13 mouse cellular contexts compared by ENCODE assay signal in genomic region chr11:88851049-88851825, GRCm38 (mm10). TPM values are rescaled to one million over a fixed set of nuclear protein-coding genes. Genes with fewer than 3 reads are reported as not detected.
DNase-seq lines count a peak whose midpoint lies in the region; ATAC-seq and TF ChIP-seq lines count a peak whose summit lies in the region.
"Had no signal": no experiment of that assay in that cellular context is flagged by ENCODE, and none has a peak within 500 bp of the region (broad histone marks: within the 10 kb centered on the region; RNA-seq: fewer than 3 reads in every experiment).

No protein-coding gene starts in this region.

- no peak for TF ChIP-seq POLR2A in CH12.LX (IDR thresholded peaks at IDR 0.05; ENCODE audit: low read depth, low read length)

- peaks cover 26% of the 10 kb centered on the region for H3K79me2 ChIP-seq in CH12.LX (replicated peaks; ENCODE audit: control insufficient read depth, extremely low read depth, insufficient read depth, poor library complexity, severe bottlenecking)

- no peak overlapping the region for H3K4me2 ChIP-seq in forebrain, embryonic 15.5 days (replicated peaks)
- H3K4me2 ChIP-seq in CH12.LX (ENCODE audit: insufficient read depth, low read depth, poor library complexity, severe bottlenecking): peak overlapping the region; percentile 3; the same call in 1 of the 2 replicates
- no peak overlapping the region for H3K4me2 ChIP-seq in hindbrain, embryonic 14.5 days (replicated peaks)
- H3K4me2 ChIP-seq: embryonic facial prominence, embryonic 12.5 days; midbrain, embryonic 11.5 days had no signal

- ATAC-seq in forebrain, embryonic 15.5 days (replicated peaks): no peak
- ATAC-seq in hindbrain, embryonic 14.5 days (ENCODE audit: low FRiP score): no peak
- ATAC-seq: hindbrain, embryonic 16.5 days had no signal

- no peak for TF ChIP-seq CTCF in CH12.LX (conservative IDR thresholded peaks at IDR 0.05 in 1 of 2, IDR thresholded peaks at IDR 0.05 in 1 of 2; ENCODE audit: low read depth in 2 of 2, low read length in 2 of 2)

- 91% methylated on average over 15 of the region's 15 CpGs for WGBS in forebrain, embryonic 10.5 days
- WGBS in forebrain, embryonic 15.5 days: 90% methylated on average over 15 of the region's 15 CpGs
- WGBS in hindbrain, embryonic 14.5 days: 83% methylated on average over 15 of the region's 15 CpGs

- H3K27me3 ChIP-seq in forebrain, embryonic 10.5 days (ENCODE audit: poor library complexity, severe bottlenecking): no peaks in the 10 kb centered on the region
- H3K27me3 ChIP-seq in forebrain, embryonic 15.5 days: no peaks in the 10 kb centered on the region
- no peaks in the 10 kb centered on the region for H3K27me3 ChIP-seq in CH12.LX (replicated peaks)
- H3K27me3 ChIP-seq in hindbrain, embryonic 14.5 days (ENCODE audit: control insufficient read depth, insufficient read depth, low read length): no peaks in the 10 kb centered on the region
- H3K27me3 ChIP-seq: embryonic facial prominence, embryonic 12.5 days had no signal

- H3K9me3 ChIP-seq in forebrain, embryonic 10.5 days: no peaks in the 10 kb centered on the region
- no peaks in the 10 kb centered on the region for H3K9me3 ChIP-seq in forebrain, embryonic 15.5 days
- no peaks in the 10 kb centered on the region for H3K9me3 ChIP-seq in CH12.LX (replicated peaks; ENCODE audit: low read length)
- H3K9me3 ChIP-seq in hindbrain, embryonic 14.5 days (ENCODE audit: control insufficient read depth, low read length): no peaks in the 10 kb centered on the region
- H3K9me3 ChIP-seq: embryonic facial prominence, embryonic 12.5 days had no signal

- no peak for DNase-seq in forebrain, embryonic 10.5 days (ENCODE audit: extremely low spot score, low spot score)
- DNase-seq in CH12.LX (ENCODE audit: extremely low read depth): peak; percentile 43
- DNase-seq in cerebellum, postnatal 14 days: peak; percentile 52 to 67
- peak; percentile 49 for DNase-seq in heart, postnatal 4 days
- no peak for DNase-seq in hindbrain, embryonic 14.5 days (ENCODE audit: low spot score)
- no peak for DNase-seq in right cerebral cortex, postnatal 25 days
- no peak for DNase-seq in thymus, postnatal 10 days (ENCODE audit: low spot score in 2 of 2)
- DNase-seq: B cell, adult 2 months had no signal

- no peaks in the 10 kb centered on the region for H3K36me3 ChIP-seq in forebrain, embryonic 10.5 days (replicated peaks)
- H3K36me3 ChIP-seq in forebrain, embryonic 15.5 days: no peaks in the 10 kb centered on the region
- peaks cover 0 to 48% of the 10 kb centered on the region in 2 experiments for H3K36me3 ChIP-seq in CH12.LX (replicated peaks in 1 of 2; ENCODE audit: control insufficient read depth in 1 of 2, insufficient read depth in 1 of 2, low read length in 1 of 2)
- no peaks in the 10 kb centered on the region for H3K36me3 ChIP-seq in hindbrain, embryonic 14.5 days (replicated peaks; ENCODE audit: control insufficient read depth, insufficient read depth)
- H3K36me3 ChIP-seq: embryonic facial prominence, embryonic 12.5 days had no signal

- in situ Hi-C loops in CH12.LX (cut with MboI; ENCODE audit: low pct_ligation_motif_present, low pct_unique_long_range_greater_than_20kb, low sequenced_read_pairs): loop anchor here (5.0 kb wide), 1 partner anchor 101 kb away; no protein-coding TSS in a partner anchor

- no peak for TF ChIP-seq RAD21 in CH12.LX (IDR thresholded peaks at IDR 0.05; ENCODE audit: low read depth, low read length)

- dilution Hi-C loops in CH12.LX (cut with MboI; ENCODE audit: extremely low pct_ligation_motif_present, extremely low pct_unique_long_range_greater_than_20kb, low sequenced_read_pairs): no loop called here

- peaks cover 34% of the 10 kb centered on the region for H3K4me1 ChIP-seq in forebrain, embryonic 10.5 days
- H3K4me1 ChIP-seq in forebrain, embryonic 15.5 days: peaks cover 25% of the 10 kb centered on the region
- H3K4me1 ChIP-seq in CH12.LX (ENCODE audit: control insufficient read depth in 1 of 2, insufficient read depth in 2 of 2): peaks cover 37 to 80% of the 10 kb centered on the region in 2 experiments
- peaks cover 18% of the 10 kb centered on the region for H3K4me1 ChIP-seq in hindbrain, embryonic 14.5 days (replicated peaks; ENCODE audit: control insufficient read depth, insufficient read depth, low read length)

- 0 out of 2 replicates have a peak overlapping the region, but pooled peaks have one; percentile 7 for H3K27ac ChIP-seq in forebrain, embryonic 10.5 days
- H3K27ac ChIP-seq in forebrain, embryonic 15.5 days (replicated peaks): no peak overlapping the region
- H3K27ac ChIP-seq in CH12.LX (ENCODE audit: insufficient read depth, low read depth): peak overlapping the region; percentile 37; the same call in 1 of the 2 replicates
- no peak overlapping the region for H3K27ac ChIP-seq in hindbrain, embryonic 14.5 days
- H3K27ac ChIP-seq: embryonic facial prominence, embryonic 12.5 days had no signal

- H3K9ac ChIP-seq in forebrain, embryonic 15.5 days (replicated peaks): no peak overlapping the region
- no peak overlapping the region for H3K9ac ChIP-seq in CH12.LX (ENCODE audit: insufficient read depth, low read depth)
- no peak overlapping the region for H3K9ac ChIP-seq in hindbrain, embryonic 14.5 days
- H3K9ac ChIP-seq: embryonic facial prominence, embryonic 12.5 days had no signal

- TF ChIP-seq EP300 in CH12.LX (IDR thresholded peaks at IDR 0.05; ENCODE audit: low read length): no peak

- H3K4me3 ChIP-seq in forebrain, embryonic 10.5 days: no peak overlapping the region
- H3K4me3 ChIP-seq in forebrain, embryonic 15.5 days: no peak overlapping the region
- no peak overlapping the region for H3K4me3 ChIP-seq in CH12.LX (replicated peaks in 1 of 3; ENCODE audit: low read depth in 2 of 3, low read length in 2 of 3, poor library complexity in 1 of 3)
- H3K4me3 ChIP-seq in hindbrain, embryonic 14.5 days (replicated peaks; ENCODE audit: low read length): no peak overlapping the region
- H3K4me3 ChIP-seq: embryonic facial prominence, embryonic 12.5 days had no signal

TF ChIP-seq in CH12.LX, 34 proteins besides CTCF, POLR2A, EP300 and RAD21:
- no peak for TF ChIP-seq JUND (conservative IDR thresholded peaks at IDR 0.05; ENCODE audit: low read depth, low read length)
- peak; percentile 78 for TF ChIP-seq SIN3A (IDR thresholded peaks at IDR 0.05; ENCODE audit: low read length)
- peak; percentile 48; the same call in 1 of the 2 replicates for TF ChIP-seq MXI1 (IDR thresholded peaks at IDR 0.05; ENCODE audit: low read depth, low read length)
- TF ChIP-seq ZMIZ1 (IDR thresholded peaks at IDR 0.05; ENCODE audit: low read depth, low read length): no peak
- peak; percentile 86 for TF ChIP-seq BHLHE40 (IDR thresholded peaks at IDR 0.05; ENCODE audit: low read depth, low read length)
- no peak for TF ChIP-seq CHD2 (IDR thresholded peaks at IDR 0.05; ENCODE audit: low read length)
- TF ChIP-seq IRF4 (IDR thresholded peaks at IDR 0.05; ENCODE audit: low read depth, low read length): peak; percentile 27; the same call in 1 of the 2 replicates
- TF ChIP-seq ETS1 (conservative IDR thresholded peaks at IDR 0.05; ENCODE audit: low read depth, low read length): peak; percentile 47
- TF ChIP-seq MAX (IDR thresholded peaks at IDR 0.05; ENCODE audit: low read length): no peak; the same call in 1 of the 2 replicates
- TF ChIP-seq TCF12 (IDR thresholded peaks at IDR 0.05; ENCODE audit: low read depth, low read length): peak; percentile 7; the same call in 1 of the 2 replicates
- 0 out of 2 replicates have a peak, but pooled peaks have one; percentile 8 for TF ChIP-seq USF1 (IDR thresholded peaks at IDR 0.05; ENCODE audit: low read depth, low read length)

RNA-seq across cellular contexts. Expression of gene Akap1, which starts 13.1 kb away (rescaled TPM):
- 16.6 and 19.2 TPM in 2 replicates for polyA plus RNA-seq in forebrain, embryonic 10.5 days (2016; fragmentation: Nextera tagmentation; extraction: Ambion mirVana)
- 30.5 and 34.0 TPM in 2 replicates for polyA plus RNA-seq in forebrain, embryonic 15.5 days (2015; fragmentation: Nextera tagmentation; extraction: Ambion mirVana)
- total RNA-seq in CH12.LX (2012; rRNA removed) (46.4 and 57.6 TPM in 2 replicates), CH12.LX (2014; rRNA removed) (47.5 and 51.6 TPM in 2 replicates)
- polyA plus RNA-seq in CH12.LX (2012; ENCODE audit: insufficient read length, low read depth): 53.4 and 54.8 TPM in 2 replicates
- 100 to 1,000 TPM; 105 TPM for total RNA-seq in heart, postnatal 4 days (2021)
- 26.0 and 26.6 TPM in 2 replicates for polyA plus RNA-seq in hindbrain, embryonic 14.5 days (2014; fragmentation: Nextera tagmentation; extraction: Ambion mirVana)
- total RNA-seq: neutrophil, adult 5-6 weeks had no signal

Comparison
In these comparisons a context has a peak if more than half of its experiments do, and no peak if none do; other contexts are left out.
1. H3K27ac ChIP-seq: peak in forebrain, embryonic 10.5 days (single experiment) and CH12.LX (single experiment); none in forebrain, embryonic 15.5 days (single experiment) and hindbrain, embryonic 14.5 days (single experiment).
2. DNase-seq: peak in CH12.LX (single experiment), cerebellum, postnatal 14 days (2 of 2) and heart, postnatal 4 days (single experiment); none in forebrain, embryonic 10.5 days (single experiment), hindbrain, embryonic 14.5 days (single experiment), right cerebral cortex, postnatal 25 days (single experiment) and thymus, postnatal 10 days (0 of 2).